Mouse (Mus musculus): ENCODE results near the gene Vav1.

- TF ChIP-seq CTCF (IDR thresholded peaks at IDR 0.05) (no peak), EP300 (IDR thresholded peaks at IDR 0.05; ENCODE audit: insufficient read depth, low read depth, low read length) (no peak), POLR2A (IDR thresholded peaks at IDR 0.05; ENCODE audit: insufficient read depth, low read depth, low read length) (no peak)
These were observed 4.2 kb upstream of the Vav1 start for GRCm38 (mm10) chr17:57274686-57275085.

All from heart, adult 2 months (tissue).